Mouse (Mus musculus) spleen, embryonic (tissue): ENCODE results near the gene Abr.

Source experiments
- CTCF ChIA-PET: fragments of 350-600 bp; sonication (Branson Sonifier 250); formaldehyde crosslinking; loops from one replicate; lab custom pipeline; 2022; lab: Charles Lee

Gene Abr

GRCm38 (mm10) chr11:76570741-76571612, 51.1 kb downstream of the Abr start:
- CTCF ChIA-PET = no interaction called here

- CTCF ChIA-PET = no interaction called here
These were observed 51.8 kb downstream of the Abr start for GRCm38 (mm10) chr11:76570201-76570731.

- CTCF ChIA-PET = no interaction called here
These were observed 52.7 kb downstream of the Abr start for GRCm38 (mm10) chr11:76569436-76569835.

- CTCF ChIA-PET = no interaction called here
These were observed 56.0 kb downstream of the Abr start for GRCm38 (mm10) chr11:76566081-76566480.

DNA sequence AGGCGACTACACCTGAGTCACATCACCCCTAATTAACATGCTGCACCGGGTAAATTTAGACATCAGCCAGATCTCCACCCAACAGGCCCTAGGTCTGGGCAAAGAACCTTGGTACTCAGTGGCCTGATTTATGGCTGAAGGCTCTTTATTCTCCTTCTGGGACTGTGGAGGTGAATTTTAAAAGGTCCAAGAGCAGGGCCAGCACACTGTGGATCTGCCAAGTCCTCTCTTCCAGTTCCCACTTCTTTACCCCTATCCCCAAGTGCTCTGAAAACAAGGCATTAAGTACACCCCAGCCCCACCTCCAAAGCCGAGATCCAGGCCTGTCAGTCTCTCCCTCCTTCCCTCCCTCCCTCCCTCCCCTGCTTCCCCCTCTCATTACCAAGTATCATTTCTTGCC, 59.5 kb downstream of the Abr start:
- CTCF ChIA-PET = no interaction called here

DNA sequence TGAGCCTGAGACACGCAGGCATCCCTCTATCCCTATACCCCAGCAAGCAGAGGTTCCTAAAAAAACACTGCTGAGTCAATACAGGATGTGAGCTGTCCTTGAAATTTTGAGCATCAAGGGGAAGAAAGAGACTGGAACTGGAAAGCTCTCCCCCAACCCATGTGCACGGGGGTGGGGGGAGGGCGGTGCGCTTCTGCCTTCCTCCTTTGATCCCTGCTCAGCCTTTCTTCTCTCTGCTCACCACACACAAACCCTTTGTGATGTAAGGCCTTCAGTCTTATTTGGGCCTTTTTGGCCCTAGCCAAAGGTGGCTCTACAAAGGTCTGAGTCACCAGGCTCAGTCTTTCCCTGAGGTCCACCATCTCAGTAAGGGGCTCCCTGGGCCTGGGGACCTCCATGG, 59.9 kb downstream of the Abr start:
- CTCF ChIA-PET = no interaction called here

GRCm38 (mm10) chr11:76557837-76558236, 64.3 kb downstream of the Abr start:
- CTCF ChIA-PET = no interaction called here

DNA sequence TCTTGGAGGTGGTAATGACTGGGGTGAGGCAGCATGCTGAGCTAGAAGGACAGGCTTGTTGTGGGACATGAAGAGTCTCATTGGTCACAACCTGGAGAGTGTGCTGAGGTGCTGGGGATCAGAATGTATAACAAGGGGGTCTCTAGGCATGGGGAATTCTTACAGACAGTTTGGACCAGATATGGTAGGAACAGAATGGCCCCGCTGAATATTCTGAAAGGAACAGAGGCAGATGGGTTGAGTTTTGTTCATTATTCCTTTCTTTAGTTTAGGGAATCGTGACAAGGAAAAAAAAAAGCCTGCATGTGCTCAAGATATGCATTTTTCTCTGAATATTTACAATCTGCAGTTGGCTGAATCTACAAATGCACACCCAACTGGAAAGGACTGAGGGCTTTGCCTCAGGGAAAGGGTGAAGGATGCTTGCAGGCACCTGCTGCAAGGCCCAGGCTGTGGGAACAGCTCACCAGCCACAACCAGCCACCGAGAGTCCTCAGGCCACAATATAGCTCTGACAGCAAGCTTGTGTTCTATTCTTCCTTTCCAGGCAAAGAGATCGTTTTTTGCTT, 73.9 kb downstream of the Abr start:
- CTCF ChIA-PET = no interaction called here

DNA sequence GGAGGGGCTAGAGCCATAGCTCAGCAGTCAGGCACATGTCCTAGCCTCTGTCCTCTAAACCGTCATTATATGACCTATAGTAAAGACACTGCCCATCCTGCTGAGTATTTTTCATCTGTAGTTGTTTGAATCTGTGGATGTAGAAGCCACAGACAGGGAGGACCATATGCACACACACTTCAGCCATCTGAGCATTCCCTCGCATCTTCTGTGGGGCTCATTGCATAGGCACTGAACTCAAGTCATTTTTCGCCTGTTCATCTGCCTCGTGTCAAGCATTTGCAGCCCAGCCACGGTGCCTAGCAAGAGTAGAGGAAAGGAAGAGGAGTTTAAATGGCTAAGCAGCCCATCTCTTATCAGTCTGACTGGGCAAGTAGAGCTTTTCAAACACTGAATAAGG, 74.7 kb downstream of the Abr start:
- CTCF ChIA-PET = interaction anchor here (1.2 kb wide), 1 partner anchor 98 kb away, joined by 3 read pairs; no protein-coding TSS in a partner anchor

DNA sequence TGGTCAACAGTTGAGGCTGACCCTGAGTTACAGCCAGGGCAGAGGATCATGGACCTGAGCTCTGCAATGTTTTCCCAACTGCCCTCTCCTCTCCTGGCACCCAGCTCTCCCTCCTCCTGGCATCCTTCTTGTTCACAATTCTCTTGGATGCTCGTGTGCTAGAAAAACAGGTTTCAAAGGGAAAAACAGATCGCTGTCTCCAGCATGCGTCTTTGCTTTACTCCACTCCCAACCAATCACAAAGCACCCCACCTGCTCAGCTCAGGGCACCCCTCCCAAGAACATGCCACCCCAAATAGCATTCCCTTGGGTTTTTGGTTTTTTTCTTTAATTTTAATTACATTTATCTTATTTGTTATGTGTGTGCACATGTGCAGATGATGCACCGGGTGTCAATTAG, 75.7 kb downstream of the Abr start:
- CTCF ChIA-PET = interaction anchor here (0.6 to 1.2 kb wide), 2 partner anchors 99 to 1906 kb away, joined by 3 read pairs; no protein-coding TSS in a partner anchor

GRCm38 (mm10) chr11:76543300-76543699, 78.8 kb downstream of the Abr start:
- CTCF ChIA-PET = no interaction called here

DNA sequence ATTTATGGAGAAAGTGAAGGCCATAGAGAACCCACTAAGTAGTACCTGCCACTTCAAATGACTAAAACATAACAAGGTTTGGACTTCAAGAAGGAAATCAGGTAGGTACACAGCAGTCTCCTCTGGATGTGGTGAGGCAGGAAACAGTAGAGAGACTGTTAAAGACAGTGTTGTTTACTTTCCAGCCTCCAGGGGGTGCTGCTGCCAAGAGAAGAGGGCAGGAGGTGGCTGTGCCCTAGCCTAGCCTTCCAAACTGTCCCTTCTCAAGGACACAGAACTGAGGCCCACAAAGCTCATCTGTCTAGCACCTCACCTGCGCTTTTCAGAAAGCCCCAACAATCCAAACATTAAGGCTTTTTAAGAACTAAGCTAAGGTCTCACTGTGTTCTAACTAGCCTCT, 81.1 kb downstream of the Abr start:
- CTCF ChIA-PET = no interaction called here

DNA sequence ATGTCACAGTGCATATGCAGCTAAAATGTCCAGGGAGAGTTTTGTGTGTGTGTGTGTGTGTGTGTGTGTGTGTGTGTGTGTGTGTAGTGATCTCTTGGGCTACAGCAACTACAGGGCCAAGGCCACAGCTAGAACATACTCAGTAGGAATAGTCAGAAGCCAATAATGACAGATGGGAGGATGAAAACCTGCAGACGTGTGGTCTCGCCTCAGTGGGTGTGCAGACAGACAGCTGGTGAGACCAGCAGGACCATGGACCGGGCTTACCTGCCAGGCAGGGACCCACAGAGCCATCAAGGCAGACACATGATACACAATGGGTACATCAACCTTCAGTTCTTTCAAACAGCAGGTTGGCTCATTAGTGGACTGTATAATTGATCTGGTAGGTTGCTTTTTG, 84.7 kb downstream of the Abr start:
- CTCF ChIA-PET = interaction anchor here (0.7 kb wide), 1 partner anchor 108 kb away, joined by 3 read pairs; no protein-coding TSS in a partner anchor

- CTCF ChIA-PET = interaction anchor here (0.7 kb wide), 1 partner anchor 109 kb away, joined by 3 read pairs; no protein-coding TSS in a partner anchor
These were observed 85.3 kb downstream of the Abr start for GRCm38 (mm10) chr11:76536576-76537354.

GRCm38 (mm10) chr11:76532001-76532400, 90.1 kb downstream of the Abr start:
- CTCF ChIA-PET = no interaction called here

GRCm38 (mm10) chr11:76530966-76531678, 91.0 kb downstream of the Abr start:
- CTCF ChIA-PET = no interaction called here

DNA sequence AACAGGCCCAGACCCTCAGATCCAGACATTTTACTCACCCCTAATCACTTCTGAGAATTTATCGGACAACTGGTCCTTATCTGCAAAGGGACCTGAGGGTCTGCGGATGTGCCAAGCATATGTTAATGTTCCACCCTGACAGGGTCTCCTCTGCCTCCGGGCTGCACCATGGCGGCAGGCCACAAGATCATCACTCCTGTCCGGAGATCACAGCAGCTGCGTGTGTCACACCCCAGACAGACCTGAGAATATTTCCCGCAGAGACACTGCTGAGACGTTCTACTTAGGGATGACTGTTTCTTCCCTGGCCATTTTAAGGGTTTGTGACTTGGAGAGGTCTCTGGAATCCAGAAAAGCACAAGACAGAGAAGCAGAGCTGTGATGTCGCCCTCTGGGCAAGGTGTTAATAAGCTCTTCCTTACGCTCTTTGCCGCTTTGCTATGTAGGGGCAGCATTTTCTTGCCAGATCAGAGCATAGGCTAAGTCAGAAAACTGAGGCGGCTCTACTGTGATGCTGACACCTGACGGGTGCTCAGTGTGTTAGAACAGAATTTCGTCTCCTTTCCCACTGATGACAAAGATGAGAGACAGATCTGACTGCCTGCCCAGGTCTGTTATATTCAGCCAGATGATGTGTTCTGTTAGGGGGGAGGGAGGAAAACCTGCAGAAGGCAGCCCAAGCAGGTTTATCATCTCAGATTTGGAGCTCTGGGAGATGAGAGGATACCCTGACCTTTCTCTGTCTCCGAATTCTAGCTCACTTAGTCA, 91.8 kb downstream of the Abr start:
- CTCF ChIA-PET = no interaction called here

DNA sequence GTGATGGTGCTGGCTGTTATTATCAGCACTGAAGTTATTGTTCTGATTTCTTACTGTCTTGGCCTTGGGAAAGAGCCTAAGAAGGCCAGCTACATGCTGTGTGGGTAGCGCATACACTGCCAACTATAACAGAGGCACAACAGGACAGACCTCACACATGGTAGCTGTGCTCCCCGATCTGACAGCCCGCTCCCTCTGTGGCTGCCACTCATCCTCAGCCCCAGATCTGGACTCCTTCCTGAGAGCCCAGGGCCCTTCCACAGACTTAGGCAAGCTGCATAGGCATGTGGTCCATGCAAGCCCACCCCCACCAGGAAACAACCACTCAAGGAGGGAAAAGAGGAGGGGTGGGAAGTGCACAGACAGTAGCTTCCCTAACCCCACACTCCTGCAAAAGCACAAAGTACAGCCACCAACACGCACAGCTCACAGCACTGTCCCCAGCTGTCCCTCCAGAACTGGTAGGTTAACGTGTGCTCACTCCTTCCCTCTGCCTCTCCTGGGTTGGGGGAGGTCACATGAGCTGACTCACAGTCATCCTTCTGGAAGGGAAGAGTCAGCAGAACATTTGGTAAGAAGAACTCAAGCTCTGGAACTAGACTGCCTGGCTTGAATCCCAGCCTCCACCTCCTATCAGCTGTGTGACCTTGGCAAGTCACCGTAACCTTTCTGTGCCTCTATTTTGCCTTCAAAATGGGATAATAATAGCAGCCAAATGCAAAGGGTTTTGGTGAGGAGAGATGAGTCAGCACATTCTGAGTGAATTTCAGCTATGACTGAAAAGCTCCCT, 92.6 kb downstream of the Abr start:
- CTCF ChIA-PET = interaction anchor here (0.8 kb wide), 1 partner anchor 99 kb away, joined by 3 read pairs; no protein-coding TSS in a partner anchor

GRCm38 (mm10) chr11:76525646-76526351, 96.3 kb downstream of the Abr start:
- CTCF ChIA-PET = interaction anchor here (0.6 to 0.7 kb wide), 3 partner anchors 388 to 1441 kb away, joined by 3 to 11 read pairs (median 11); no protein-coding TSS in a partner anchor
